Mouse (Mus musculus): ENCODE results near the gene Agr2.
A peak's percentile ranks its signal among the peaks of the same experiment; 100 is the strongest.

The Agr2 gene

DNA sequence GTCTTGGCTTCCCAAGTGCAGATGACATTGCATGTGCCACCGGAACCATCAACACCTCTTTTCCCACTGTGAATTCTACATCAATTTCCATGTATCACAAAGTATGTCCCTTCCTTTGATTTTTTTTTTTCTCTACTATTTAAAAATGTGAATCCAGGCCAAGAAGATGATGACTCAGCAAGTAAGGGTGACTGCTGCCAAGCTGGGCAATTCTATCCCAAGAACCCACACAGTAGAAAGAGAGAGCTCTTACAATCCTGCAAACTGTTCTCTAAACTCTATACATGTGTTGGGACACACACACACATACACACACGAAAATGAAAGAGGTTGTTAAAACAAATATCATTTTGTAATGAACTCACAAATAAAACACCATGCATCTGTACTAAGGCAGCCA lies 34.5 kb downstream of the Agr2 start:
- DNase-seq, result no peak

DNA sequence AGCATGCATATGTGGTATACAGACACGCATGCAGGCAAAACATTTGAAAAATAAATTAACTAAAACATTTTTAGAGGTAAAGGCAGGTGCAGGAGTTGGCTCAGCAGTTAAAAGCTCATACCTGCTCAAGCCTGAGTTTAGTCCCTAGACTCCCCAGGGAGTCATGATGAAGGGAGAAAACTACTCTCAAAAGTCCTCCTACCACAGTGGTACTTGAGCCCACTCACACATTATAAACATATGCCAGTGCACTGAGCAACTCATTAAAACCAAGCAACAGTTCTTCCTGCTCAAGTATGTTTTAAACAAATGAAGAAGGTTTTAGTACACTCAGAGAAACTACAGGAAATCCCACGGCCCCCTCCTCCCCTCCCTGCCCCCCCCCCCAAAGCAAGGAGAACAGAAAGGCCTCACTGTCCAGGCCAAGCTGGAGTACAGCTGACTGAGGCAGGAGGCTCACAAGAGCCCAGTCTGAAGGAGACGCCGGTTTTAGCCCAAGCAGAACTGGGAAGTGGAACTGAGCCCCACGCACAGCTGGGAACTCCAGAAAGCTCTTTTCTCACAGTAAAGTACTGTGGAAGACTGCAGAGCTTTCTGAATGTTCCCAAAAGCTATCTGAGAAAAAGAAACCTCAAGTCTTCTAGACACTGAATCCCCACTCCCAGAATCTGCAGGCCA lies 36.4 kb downstream of the Agr2 start:
- DNase-seq, result no peak

GRCm38 (mm10) chr12:36029687-36030086 lies 37.0 kb downstream of the Agr2 start:
- no peak for DNase-seq

- DNase-seq, result peak; percentile 46
These were observed 38.1 kb downstream of the Agr2 start for GRCm38 (mm10) chr12:36030660-36031363.

DNA sequence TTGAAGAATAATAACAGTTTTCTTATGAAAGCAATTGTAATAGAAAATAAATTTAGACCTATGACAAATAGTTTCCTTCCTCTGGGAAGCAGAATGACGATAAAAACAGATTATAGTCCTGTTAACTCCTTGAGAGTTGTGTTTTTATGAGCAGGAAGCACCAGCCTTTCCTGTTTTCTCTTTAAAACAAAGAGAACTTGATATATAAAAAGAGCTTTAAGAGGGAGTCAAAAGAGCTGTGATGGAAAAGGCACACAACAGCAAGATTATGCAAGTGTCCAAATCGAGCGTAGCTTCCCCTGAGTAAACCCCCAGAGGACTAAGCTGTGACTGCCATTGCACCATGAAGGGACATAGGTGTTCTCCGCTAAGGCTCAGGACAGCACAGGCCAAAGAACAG lies 39.7 kb downstream of the Agr2 start:
- DNase-seq, result no peak

DNA sequence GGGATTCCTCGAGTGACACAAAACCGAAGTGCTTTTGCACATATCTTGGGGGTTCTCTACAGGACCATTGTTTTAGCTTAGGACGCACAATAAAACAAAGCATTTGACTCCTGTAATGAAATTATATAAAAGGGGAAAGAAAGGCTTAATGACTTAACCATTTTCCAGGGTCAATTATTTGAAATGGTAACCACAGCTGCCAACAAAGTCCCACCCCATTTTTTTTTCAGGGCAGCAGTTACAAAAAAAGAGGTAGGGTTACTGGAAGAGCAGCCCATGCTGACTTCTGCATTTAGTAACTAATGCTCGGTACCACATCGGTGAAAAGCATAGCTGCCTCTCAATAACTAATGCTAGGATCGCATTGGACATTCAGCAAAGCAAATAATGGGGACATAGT lies 42.8 kb downstream of the Agr2 start:
- no peak for DNase-seq

- DNase-seq, result no peak
These were observed 43.4 kb downstream of the Agr2 start for GRCm38 (mm10) chr12:36036121-36036520.

GRCm38 (mm10) chr12:36036776-36037175 lies 44.1 kb downstream of the Agr2 start:
- peak; percentile 31 for DNase-seq

DNA sequence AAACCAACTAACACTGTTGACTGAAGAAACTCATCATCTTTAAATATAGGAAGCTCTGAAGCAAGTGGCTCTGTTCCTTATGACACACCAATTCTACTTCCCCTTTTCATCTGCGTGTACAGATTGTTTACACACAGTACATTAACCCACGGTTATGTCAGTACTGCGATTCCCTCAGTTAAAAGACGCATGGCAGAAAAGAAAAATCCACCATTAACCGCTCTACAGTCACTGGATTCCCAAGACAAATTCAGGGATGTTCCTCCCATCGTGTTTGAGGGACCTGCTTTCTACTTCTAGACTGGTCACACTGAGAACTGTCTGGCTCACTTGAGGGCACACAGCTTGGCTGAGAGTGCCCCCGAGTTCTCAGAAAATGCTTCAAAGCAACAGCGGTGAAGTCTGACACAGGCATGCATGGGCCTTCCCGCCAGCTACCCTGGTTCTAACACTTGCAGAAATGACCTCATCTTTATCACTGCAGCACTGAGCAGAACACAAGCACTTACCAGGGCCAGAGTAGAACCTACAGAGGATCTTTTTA lies 46.9 kb downstream of the Agr2 start:
- DNase-seq, result peak; percentile 55

- peak; percentile 42 for DNase-seq
These were observed 48.0 kb downstream of the Agr2 start for GRCm38 (mm10) chr12:36040571-36041280.

DNA sequence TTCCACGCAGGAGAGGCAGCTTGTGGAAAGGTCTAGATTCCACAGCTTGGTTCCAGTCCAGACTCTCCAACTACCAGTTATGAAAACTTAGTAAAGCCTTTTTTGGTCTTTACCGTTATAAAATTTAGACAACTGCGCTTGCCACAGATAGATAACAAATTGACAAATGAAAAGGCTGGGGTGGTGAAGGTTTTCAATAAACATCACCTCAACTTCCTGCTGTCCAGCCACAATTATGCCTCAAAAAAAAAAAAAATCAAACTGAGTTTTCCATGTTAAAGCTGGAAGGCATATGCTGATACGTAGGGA lies 48.5 kb downstream of the Agr2 start:
- no peak for DNase-seq

DNA sequence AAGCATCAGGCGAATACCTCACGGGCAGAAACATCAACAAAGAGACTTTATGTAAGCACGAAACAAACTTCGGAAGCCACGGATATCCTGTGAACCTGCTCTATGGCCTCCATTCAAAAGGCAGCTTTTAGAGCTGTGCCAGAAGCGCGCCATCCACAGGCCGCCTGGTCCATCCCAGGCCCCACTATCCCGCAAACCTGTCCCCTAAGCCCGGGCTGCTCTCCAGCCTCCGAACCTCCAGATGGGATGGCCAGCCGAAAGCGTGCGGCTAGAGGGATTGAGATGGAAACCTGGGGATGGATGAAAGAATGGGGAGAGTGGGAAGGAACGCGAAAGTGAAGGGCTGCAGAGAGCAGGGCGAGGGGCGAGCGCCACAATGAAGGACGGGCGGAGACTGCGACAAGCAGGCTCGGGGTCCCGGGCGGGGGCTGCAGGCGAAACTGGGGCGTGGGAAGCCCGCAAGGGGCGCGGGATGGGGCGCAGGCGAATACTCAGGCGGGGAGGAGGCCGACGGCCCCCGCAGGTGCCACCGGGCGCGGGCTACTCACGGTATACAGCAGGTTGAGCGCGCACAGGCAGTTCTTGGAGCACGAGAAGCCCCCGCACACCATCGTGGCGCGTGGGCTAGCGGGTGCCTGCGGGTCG lies 49.1 kb downstream of the Agr2 start:
- peak; percentile 85 for DNase-seq

DNA sequence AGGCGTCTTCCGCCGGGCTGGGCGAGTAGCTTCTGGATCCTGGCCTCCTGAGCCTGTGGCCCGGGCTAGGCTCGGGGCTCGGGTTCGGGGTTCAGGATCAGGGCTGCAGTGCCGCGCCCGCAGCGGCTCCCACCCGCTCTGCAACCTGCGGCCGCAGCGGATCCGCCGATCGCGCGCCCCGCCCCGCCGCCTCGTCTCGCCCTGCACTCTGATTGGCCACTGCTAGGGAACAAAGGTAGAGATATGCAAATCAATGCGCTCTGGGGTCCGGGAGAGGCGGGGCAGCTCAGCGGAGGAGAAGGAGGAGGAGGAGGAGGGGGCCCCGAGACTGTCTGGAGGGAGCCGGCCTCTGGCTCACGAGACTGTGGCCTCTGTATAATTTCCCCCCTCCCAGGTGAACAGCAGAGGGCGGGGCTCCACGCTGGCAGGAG lies 49.7 kb downstream of the Agr2 start, which contains the start of gene Tspan13:
Gene Tspan13 (minus strand): TSS at position 153 of the 431 bp plus-strand sequence.
- peak; percentile 94 for DNase-seq

GRCm38 (mm10) chr12:36044691-36045090 lies 52.0 kb downstream of the Agr2 start:
- no peak for DNase-seq

- DNase-seq, result no peak
These were observed 53.5 kb downstream of the Agr2 start for GRCm38 (mm10) chr12:36046196-36046595.

- no peak for DNase-seq
These were observed 54.9 kb downstream of the Agr2 start for GRCm38 (mm10) chr12:36047593-36047992.

DNA sequence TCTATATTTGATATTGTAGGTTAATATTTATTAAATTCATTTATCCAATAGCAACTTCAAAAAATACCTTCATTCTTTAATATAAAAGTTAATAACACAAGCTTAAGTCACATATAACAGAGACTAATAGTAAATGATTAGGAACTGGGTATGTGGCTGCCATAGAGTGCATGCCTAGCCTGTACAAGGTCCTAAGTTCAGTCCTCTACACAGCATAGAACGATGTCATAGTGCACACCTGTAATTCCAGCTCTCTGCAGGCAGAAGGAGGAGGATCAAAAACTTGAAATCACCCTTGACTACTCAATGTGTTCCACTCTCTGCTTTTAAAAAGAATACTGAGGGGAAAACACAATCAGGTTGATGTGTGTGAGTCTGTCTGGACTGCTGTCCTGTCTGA lies 57.6 kb downstream of the Agr2 start:
- no peak for DNase-seq

All from lung, postnatal 36 days (tissue).